Mouse (Mus musculus): ENCODE measurements around the gene Trp53. TPM values are rescaled to one million over a fixed set of nuclear protein-coding genes. Genes with fewer than 3 reads are reported as not detected.

Gene Trp53
- polyA plus RNA-seq, 1 experiment from 2014 or later = 32.6 TPM

- Histone ChIP-seq H3K9ac (replicated peaks) (no peak overlapping the region), H3K4me1 (ENCODE audit: insufficient read depth) (peaks cover 26% of the 10 kb centered on the region), H3K9me3 (ENCODE audit: low read length) (no peaks in the 10 kb centered on the region), H3K4me3 (ENCODE audit: low read depth, low read length) (no peak overlapping the region), H3K4me2 (ENCODE audit: low read depth, low read length) (peak overlapping the region; percentile 44; the same call in 1 of the 2 replicates), H3K27me3 (ENCODE audit: insufficient read depth, low read length) (no peaks in the 10 kb centered on the region), H3K27ac (ENCODE audit: low read depth) (no peak overlapping the region), H3K36me3 (replicated peaks; ENCODE audit: insufficient read depth, low read length) (peaks cover 51% of the 10 kb centered on the region)
- DNase-seq (no peak), ATAC-seq (no peak)
- 78% methylated on average over 8 of the region's 8 CpGs for WGBS (ENCODE audit: insufficient replicate concordance)
- no peak for TF ChIP-seq EP300 (IDR thresholded peaks at IDR 0.05; ENCODE audit: low read depth)
- no peak for TF ChIP-seq CTCF (IDR thresholded peaks at IDR 0.05; ENCODE audit: low read depth)
Observed at GRCm38 (mm10) chr11:69590622-69591021, 10.5 kb downstream of the Trp53 start.

GRCm38 (mm10) chr11:69591424-69591823 lies 11.3 kb downstream of the Trp53 start:
- peaks cover 51% of the 10 kb centered on the region for H3K36me3 ChIP-seq (replicated peaks; ENCODE audit: insufficient read depth, low read length)
- TF ChIP-seq CTCF (IDR thresholded peaks at IDR 0.05; ENCODE audit: low read depth) (no peak), EP300 (IDR thresholded peaks at IDR 0.05; ENCODE audit: low read depth) (no peak)
- no peak overlapping the region for H3K4me2 ChIP-seq (ENCODE audit: low read depth, low read length)
- 79% methylated on average over 3 of the region's 3 CpGs for WGBS (ENCODE audit: insufficient replicate concordance)
- peaks cover 22% of the 10 kb centered on the region for H3K4me1 ChIP-seq (ENCODE audit: insufficient read depth)
- ATAC-seq = no peak
- H3K9me3 ChIP-seq (ENCODE audit: low read length) = no peaks in the 10 kb centered on the region
- no peak for DNase-seq
- H3K4me3 ChIP-seq (ENCODE audit: low read depth, low read length) = no peak overlapping the region
- no peak overlapping the region for H3K27ac ChIP-seq (ENCODE audit: low read depth)
- H3K9ac ChIP-seq (replicated peaks) = no peak overlapping the region
- no peaks in the 10 kb centered on the region for H3K27me3 ChIP-seq (ENCODE audit: insufficient read depth, low read length)

GRCm38 (mm10) chr11:69591899-69592637 lies 11.9 kb downstream of the Trp53 start:
- H3K27me3 ChIP-seq (ENCODE audit: insufficient read depth, low read length) = no peaks in the 10 kb centered on the region
- no peak for ATAC-seq
- no peak overlapping the region for H3K4me3 ChIP-seq (ENCODE audit: low read depth, low read length)
- no peaks in the 10 kb centered on the region for H3K9me3 ChIP-seq (ENCODE audit: low read length)
- no peak overlapping the region; the same call in 1 of the 2 replicates for H3K9ac ChIP-seq (replicated peaks)
- no peak overlapping the region for H3K4me2 ChIP-seq (ENCODE audit: low read depth, low read length)
- H3K36me3 ChIP-seq (replicated peaks; ENCODE audit: insufficient read depth, low read length) = peaks cover 48% of the 10 kb centered on the region
- no peak overlapping the region for H3K27ac ChIP-seq (ENCODE audit: low read depth)
- DNase-seq = no peak
- WGBS (ENCODE audit: insufficient replicate concordance) = 77% methylated on average over 7 of the region's 7 CpGs
- peaks cover 20% of the 10 kb centered on the region for H3K4me1 ChIP-seq (ENCODE audit: insufficient read depth)
- TF ChIP-seq CTCF (IDR thresholded peaks at IDR 0.05; ENCODE audit: low read depth) (no peak), EP300 (IDR thresholded peaks at IDR 0.05; ENCODE audit: low read depth) (no peak)

GRCm38 (mm10) chr11:69592799-69593198 lies 12.6 kb downstream of the Trp53 start:
- 64% methylated on average over 4 of the region's 4 CpGs for WGBS (ENCODE audit: insufficient replicate concordance)
- H3K9me3 ChIP-seq (ENCODE audit: low read length) = no peaks in the 10 kb centered on the region
- peaks cover 20% of the 10 kb centered on the region for H3K4me1 ChIP-seq (ENCODE audit: insufficient read depth)
- TF ChIP-seq EP300 (IDR thresholded peaks at IDR 0.05; ENCODE audit: low read depth) (no peak), CTCF (IDR thresholded peaks at IDR 0.05; ENCODE audit: low read depth) (no peak)
- ATAC-seq = no peak
- no peak for DNase-seq
- no peak overlapping the region for H3K4me2 ChIP-seq (ENCODE audit: low read depth, low read length)
- no peak overlapping the region for H3K9ac ChIP-seq (replicated peaks)
- H3K27me3 ChIP-seq (ENCODE audit: insufficient read depth, low read length) = no peaks in the 10 kb centered on the region
- H3K36me3 ChIP-seq (replicated peaks; ENCODE audit: insufficient read depth, low read length) = peaks cover 41% of the 10 kb centered on the region
- H3K4me3 ChIP-seq (ENCODE audit: low read depth, low read length) = no peak overlapping the region
- no peak overlapping the region for H3K27ac ChIP-seq (ENCODE audit: low read depth)

GRCm38 (mm10) chr11:69594853-69595252 lies 14.7 kb downstream of the Trp53 start:
- H3K27me3 ChIP-seq (ENCODE audit: insufficient read depth, low read length) = no peaks in the 10 kb centered on the region
- no peaks in the 10 kb centered on the region for H3K9me3 ChIP-seq (ENCODE audit: low read length)
- WGBS (ENCODE audit: insufficient replicate concordance) = 92% methylated on average over 6 of the region's 6 CpGs
- H3K27ac ChIP-seq (ENCODE audit: low read depth) = no peak overlapping the region
- H3K4me2 ChIP-seq (ENCODE audit: low read depth, low read length) = no peak overlapping the region
- ATAC-seq = no peak
- no peak for DNase-seq
- peaks cover 18% of the 10 kb centered on the region for H3K4me1 ChIP-seq (ENCODE audit: insufficient read depth)
- no peak overlapping the region for H3K4me3 ChIP-seq (ENCODE audit: low read depth, low read length)
- H3K36me3 ChIP-seq (replicated peaks; ENCODE audit: insufficient read depth, low read length) = peaks cover 22% of the 10 kb centered on the region
- TF ChIP-seq CTCF (IDR thresholded peaks at IDR 0.05; ENCODE audit: low read depth) (no peak), EP300 (IDR thresholded peaks at IDR 0.05; ENCODE audit: low read depth) (no peak)
- H3K9ac ChIP-seq (replicated peaks) = no peak overlapping the region

GRCm38 (mm10) chr11:69599436-69599835 lies 19.3 kb downstream of the Trp53 start:
- Histone ChIP-seq H3K4me1 (ENCODE audit: insufficient read depth) (peaks cover 34% of the 10 kb centered on the region), H3K9ac (replicated peaks) (no peak overlapping the region; the same call in 1 of the 2 replicates), H3K27me3 (ENCODE audit: insufficient read depth, low read length) (no peaks in the 10 kb centered on the region; the same call in 1 of the 2 replicates), H3K4me3 (ENCODE audit: low read depth, low read length) (no peak overlapping the region), H3K9me3 (ENCODE audit: low read length) (no peaks in the 10 kb centered on the region), H3K36me3 (replicated peaks; ENCODE audit: insufficient read depth, low read length) (no peaks in the 10 kb centered on the region), H3K27ac (ENCODE audit: low read depth) (peak overlapping the region; percentile 52), H3K4me2 (ENCODE audit: low read depth, low read length) (peak overlapping the region; percentile 48)
- 14% methylated on average over 9 of the region's 9 CpGs for WGBS (ENCODE audit: insufficient replicate concordance)
- DNase-seq (no peak), ATAC-seq (peak; percentile 64)
- TF ChIP-seq CTCF (IDR thresholded peaks at IDR 0.05; ENCODE audit: low read depth) (peak; percentile 33), EP300 (IDR thresholded peaks at IDR 0.05; ENCODE audit: low read depth) (peak; percentile 53; the same call in 1 of the 2 replicates)

Measured in liver, postnatal 0 days (tissue).